In genomic region chr5:38561426-38562024, GRCm38 (mm10) we compare ENCODE assay signal across 8 mouse cellular contexts. TPM values are rescaled to one million over a fixed set of nuclear protein-coding genes. Genes with fewer than 3 reads are reported as not detected.
DNase-seq lines count a peak whose midpoint lies in the region; ATAC-seq and TF ChIP-seq lines count a peak whose summit lies in the region.

No protein-coding gene starts in this region.

- no peaks in the 10 kb centered on the region for H3K27me3 ChIP-seq in embryonic facial prominence, embryonic 15.5 days
- no peaks in the 10 kb centered on the region for H3K27me3 ChIP-seq in kidney, embryonic 14.5 days (ENCODE audit: control insufficient read depth, insufficient read depth, low read length)
- H3K27me3 ChIP-seq in limb, embryonic 15.5 days = no peaks in the 10 kb centered on the region

- TF ChIP-seq CTCF in bone marrow, adult 2 months (IDR thresholded peaks at IDR 0.05; ENCODE audit: control insufficient read depth, insufficient read depth, low read length) = no peak

- H3K36me3 ChIP-seq in embryonic facial prominence, embryonic 15.5 days = peaks cover 30% of the 10 kb centered on the region
- H3K36me3 ChIP-seq in kidney, embryonic 14.5 days (ENCODE audit: control insufficient read depth, insufficient read depth, low read length) = peaks cover 32% of the 10 kb centered on the region
- H3K36me3 ChIP-seq in limb, embryonic 15.5 days = peaks cover 19% of the 10 kb centered on the region

- H3K9me3 ChIP-seq in embryonic facial prominence, embryonic 15.5 days (replicated peaks) = no peaks in the 10 kb centered on the region
- H3K9me3 ChIP-seq in kidney, embryonic 14.5 days (ENCODE audit: control insufficient read depth, low read length) = no peaks in the 10 kb centered on the region
- H3K9me3 ChIP-seq in limb, embryonic 15.5 days = no peaks in the 10 kb centered on the region

- peak; percentile 96 for ATAC-seq in embryonic facial prominence, embryonic 15.5 days (ENCODE audit: insufficient number of reproducible peaks, low FRiP score, low TSS enrichment, low read depth)
- peak; percentile 98 for ATAC-seq in kidney, embryonic 14.5 days (ENCODE audit: low FRiP score, low TSS enrichment)
- peak; percentile 96 for ATAC-seq in limb, embryonic 15.5 days (ENCODE audit: insufficient number of reproducible peaks, low FRiP score, low TSS enrichment, low read depth)

- H3K4me1 ChIP-seq in bone marrow, adult 2 months (ENCODE audit: control insufficient read depth, insufficient read depth, low read length) = peaks cover 5% of the 10 kb centered on the region; the same call in 1 of the 2 replicates
- H3K4me1 ChIP-seq in embryonic facial prominence, embryonic 15.5 days = peaks cover 40% of the 10 kb centered on the region
- H3K4me1 ChIP-seq in kidney, embryonic 14.5 days (ENCODE audit: control insufficient read depth, insufficient read depth, low read length) = peaks cover 22% of the 10 kb centered on the region
- peaks cover 38% of the 10 kb centered on the region for H3K4me1 ChIP-seq in limb, embryonic 15.5 days

- H3K4me2 ChIP-seq in embryonic facial prominence, embryonic 15.5 days (replicated peaks) = peak overlapping the region; percentile 83
- peak overlapping the region; percentile 83 for H3K4me2 ChIP-seq in kidney, embryonic 14.5 days (replicated peaks; ENCODE audit: low read depth, low read length)
- H3K4me2 ChIP-seq in limb, embryonic 15.5 days = peak overlapping the region; percentile 83

- H3K27ac ChIP-seq in bone marrow, adult 2 months (ENCODE audit: control insufficient read depth, insufficient read depth, low read depth, low read length, poor library complexity) = peak overlapping the region; percentile 98
- H3K27ac ChIP-seq in embryonic facial prominence, embryonic 15.5 days (replicated peaks) = peak overlapping the region; percentile 99
- H3K27ac ChIP-seq in kidney, embryonic 14.5 days (ENCODE audit: low read depth, low read length) = peak overlapping the region; percentile 98
- peak overlapping the region; percentile 99 for H3K27ac ChIP-seq in limb, embryonic 15.5 days

- DNase-seq in 416B (ENCODE audit: low read depth) = peak; percentile 96
- peak; percentile 98 to 99 for DNase-seq in heart, adult 9 months (ENCODE audit: low spot score in 2 of 2)
- peak; percentile 91 to 99 for DNase-seq in monocyte, adult 2 months (ENCODE audit: low read depth in 1 of 2, low spot score in 2 of 2)
- peak; percentile 98 for DNase-seq in spleen, postnatal 36 days (ENCODE audit: low spot score in 2 of 2)

- under 1% methylated on average over 79 of the region's 79 CpGs for whole genome bisulfite sequencing in bone marrow, adult 2 months
- under 1% methylated on average over 79 of the region's 79 CpGs for WGBS in embryonic facial prominence, embryonic 15.5 days
- under 1% methylated on average over 68 of the region's 79 CpGs for WGBS in kidney, embryonic 14.5 days
- WGBS in limb, embryonic 15.5 days = under 1% methylated on average over 77 of the region's 79 CpGs

- peak overlapping the region; percentile 89 for H3K4me3 ChIP-seq in bone marrow, adult 2 months (replicated peaks; ENCODE audit: control insufficient read depth, low read depth, low read length)
- H3K4me3 ChIP-seq in embryonic facial prominence, embryonic 15.5 days (replicated peaks) = peak overlapping the region; percentile 94
- H3K4me3 ChIP-seq in kidney, embryonic 14.5 days (ENCODE audit: low read length) = peak overlapping the region; percentile 76
- H3K4me3 ChIP-seq in limb, embryonic 15.5 days = peak overlapping the region; percentile 92

- peak overlapping the region; percentile 86 for H3K9ac ChIP-seq in embryonic facial prominence, embryonic 15.5 days
- peak overlapping the region; percentile 95 for H3K9ac ChIP-seq in kidney, embryonic 14.5 days (ENCODE audit: low read depth, low read length)
- peak overlapping the region; percentile 84 for H3K9ac ChIP-seq in limb, embryonic 15.5 days

- peak; percentile 73 for TF ChIP-seq POLR2A in bone marrow, adult 2 months (IDR thresholded peaks at IDR 0.05; ENCODE audit: borderline replicate concordance, control insufficient read depth, low read depth, low read length)

RNA-seq across cellular contexts. Expression of gene Wdr1, which starts 1.5 kb away (rescaled TPM):
- 57.3 and 107 TPM in 2 replicates for polyA plus RNA-seq in bone marrow, adult 2 months (2011; ENCODE audit: insufficient read depth, insufficient read length, low replicate concordance, missing spikeins)
- 223 and 232 TPM in 2 replicates for polyA plus RNA-seq in embryonic facial prominence, embryonic 15.5 days (2015; fragmentation: Nextera tagmentation; extraction: Ambion mirVana)
- polyA plus RNA-seq in kidney, embryonic 14.5 days (2014; fragmentation: Nextera tagmentation; extraction: Ambion mirVana) = 151 and 210 TPM in 2 replicates
- polyA plus RNA-seq in limb, embryonic 15.5 days (2015; fragmentation: Nextera tagmentation; extraction: Ambion mirVana) = 222 and 245 TPM in 2 replicates

RNA-seq across cellular contexts. Expression of gene Slc2a9, which starts 58.6 kb away (rescaled TPM):
- 3.0 and 11.1 TPM in 2 replicates for polyA plus RNA-seq in bone marrow, adult 2 months (2011; ENCODE audit: insufficient read depth, insufficient read length, low replicate concordance, missing spikeins)
- 1.3 and 1.5 TPM in 2 replicates for polyA plus RNA-seq in embryonic facial prominence, embryonic 15.5 days (2015; fragmentation: Nextera tagmentation; extraction: Ambion mirVana)
- 0.40 and 1.6 TPM in 2 replicates for polyA plus RNA-seq in kidney, embryonic 14.5 days (2014; fragmentation: Nextera tagmentation; extraction: Ambion mirVana)
- polyA plus RNA-seq in limb, embryonic 15.5 days (2015; fragmentation: Nextera tagmentation; extraction: Ambion mirVana) = 0.35 and 0.68 TPM in 2 replicates

Comparison
In these comparisons a context has a peak if more than half of its experiments do, and no peak if none do; other contexts are left out.
1. Peak in every context shown above with its lines: DNase-seq, ATAC-seq, H3K4me3 ChIP-seq and H3K27ac ChIP-seq.